Mouse (Mus musculus) limb, embryonic 13.5 days (tissue): ENCODE results near the gene Camta1. TPM values are rescaled to one million over a fixed set of nuclear protein-coding genes. Genes with fewer than 3 reads are reported as not detected.

ENCODE experiments used
- ATAC-seq: fragments of 200-750 bp; cut with Nextera tagmentation; 2 replicates; pipeline ENCODE4 v1.8.0; 2017; ENCODE audit warnings: low read depth, moderate number of reproducible peaks, moderate TSS enrichment; ENCODE audit not compliant: low FRiP score
- H3K27ac ChIP-seq: fragments of 300-500 bp; sonication (generic); 2 replicates; pipeline ENCODE4 v1.5.1; 2015; ENCODE audit warnings: inconsistent platforms, mild to moderate bottlenecking, moderate library complexity
- H3K27me3 ChIP-seq: fragments of 300-500 bp; sonication (generic); 2 replicates; pipeline ENCODE4 v1.6.1; 2015; ENCODE audit warnings: mild to moderate bottlenecking, inconsistent platforms
- H3K36me3 ChIP-seq: fragments of 300-500 bp; sonication (generic); 2 replicates; pipeline ENCODE4 v1.6.1; 2015; ENCODE audit warnings: inconsistent platforms, mild to moderate bottlenecking, moderate library complexity
- H3K4me1 ChIP-seq: fragments of 300-500 bp; sonication (generic); 2 replicates; pipeline ENCODE4 v1.6.1; 2015; ENCODE audit warnings: inconsistent platforms
- H3K4me2 ChIP-seq: fragments of 300-500 bp; sonication (generic); replicated peaks from 2 replicates; pipeline ENCODE4 v1.6.1; 2015; ENCODE audit warnings: inconsistent platforms, mild to moderate bottlenecking, moderate library complexity
- H3K4me3 ChIP-seq: fragments of 300-500 bp; sonication (generic); 2 replicates; pipeline ENCODE4 v1.5.1; 2015; ENCODE audit warnings: moderate library complexity, mild to moderate bottlenecking, inconsistent platforms
- H3K9ac ChIP-seq: fragments of 300-500 bp; sonication (generic); 2 replicates; pipeline ENCODE4 v1.6.1; 2015; ENCODE audit warnings: mild to moderate bottlenecking, inconsistent platforms
- H3K9me3 ChIP-seq: fragments of 300-500 bp; sonication (generic); 2 replicates; pipeline ENCODE4 v1.6.1; 2016; ENCODE audit warnings: inconsistent platforms
- WGBS: fragments of 180-500 bp; shearing (Covaris S2); methylation state at CpG from one replicate; pipeline ENCODE4 v1.1.7; 2015; 5-methylcytosine and 5-hydroxymethylcytosine counted together
- polyA plus RNA-seq: library from polyadenylated mRNA; unstranded; fragments of >200 nt; fragmentation: Nextera tagmentation; extraction: Ambion mirVana; gene quantifications from 2 replicates; pipeline ENCODE4 v1.2.1, GENCODE M21; 2015

The Camta1 gene
- polyA plus RNA-seq, 1 experiment from 2014 or later, result 93.5 TPM

- 85% methylated on average over 7 of the region's 7 CpGs for WGBS
- H3K27me3 ChIP-seq, result no peaks in the 10 kb centered on the region
Measured at GRCm38 (mm10) chr4:151859275-151859674, 2.4 kb downstream of the Camta1 start.

GRCm38 (mm10) chr4:151853949-151854348 lies 7.7 kb downstream of the Camta1 start:
- no peak for ATAC-seq
- H3K4me1 ChIP-seq, result peaks cover 18% of the 10 kb centered on the region
- no peak overlapping the region for H3K4me3 ChIP-seq
- no peaks in the 10 kb centered on the region for H3K27me3 ChIP-seq
- H3K9me3 ChIP-seq, result no peaks in the 10 kb centered on the region
- no peak overlapping the region for H3K27ac ChIP-seq
- 80% methylated on average over 3 of the region's 3 CpGs for WGBS
- H3K4me2 ChIP-seq, result no peak overlapping the region
- H3K9ac ChIP-seq, result no peak overlapping the region
- H3K36me3 ChIP-seq, result peaks cover 10% of the 10 kb centered on the region; the same call in 1 of the 2 replicates

More at GRCm38 (mm10) chr4:151859275-151859674, 2.4 kb downstream of the Camta1 start:
- peaks cover 10% of the 10 kb centered on the region; the same call in 1 of the 2 replicates for H3K36me3 ChIP-seq
- no peak for ATAC-seq
- H3K4me1 ChIP-seq, result peaks cover 22% of the 10 kb centered on the region
- H3K9ac ChIP-seq, result no peak overlapping the region
- no peak overlapping the region for H3K4me2 ChIP-seq
- no peaks in the 10 kb centered on the region for H3K9me3 ChIP-seq
- H3K4me3 ChIP-seq, result no peak overlapping the region
- H3K27ac ChIP-seq, result no peak overlapping the region

GRCm38 (mm10) chr4:151851179-151851578 lies 10.5 kb downstream of the Camta1 start:
- Histone ChIP-seq H3K36me3 (no peaks in the 10 kb centered on the region), H3K27me3 (no peaks in the 10 kb centered on the region), H3K27ac (no peak overlapping the region), H3K9ac (no peak overlapping the region), H3K4me3 (no peak overlapping the region), H3K9me3 (no peaks in the 10 kb centered on the region), H3K4me2 (no peak overlapping the region), H3K4me1 (peaks cover 34% of the 10 kb centered on the region)
- 50% methylated on average over 2 of the region's 2 CpGs for WGBS
- no peak for ATAC-seq

GRCm38 (mm10) chr4:151842591-151842990 lies 19.1 kb downstream of the Camta1 start:
- H3K4me1 ChIP-seq, result peaks cover 12% of the 10 kb centered on the region
- WGBS, result 82% methylated on average over 2 of the region's 2 CpGs
- H3K4me2 ChIP-seq, result no peak overlapping the region
- H3K9me3 ChIP-seq, result no peaks in the 10 kb centered on the region
- no peak overlapping the region for H3K4me3 ChIP-seq
- no peak overlapping the region for H3K27ac ChIP-seq
- H3K36me3 ChIP-seq, result no peaks in the 10 kb centered on the region
- no peaks in the 10 kb centered on the region for H3K27me3 ChIP-seq
- no peak overlapping the region for H3K9ac ChIP-seq
- ATAC-seq, result no peak

- H3K9ac ChIP-seq, result no peak overlapping the region
- H3K27me3 ChIP-seq, result no peaks in the 10 kb centered on the region
- H3K9me3 ChIP-seq, result no peaks in the 10 kb centered on the region
- no peak overlapping the region for H3K4me2 ChIP-seq
- no peak for ATAC-seq
- no peaks in the 10 kb centered on the region for H3K36me3 ChIP-seq
- peaks cover 4% of the 10 kb centered on the region; the same call in 1 of the 2 replicates for H3K4me1 ChIP-seq
- H3K27ac ChIP-seq, result no peak overlapping the region
- H3K4me3 ChIP-seq, result no peak overlapping the region
- WGBS, result 84% methylated on average over 2 of the region's 2 CpGs
Measured at GRCm38 (mm10) chr4:151838518-151838917, 23.2 kb downstream of the Camta1 start.

GRCm38 (mm10) chr4:151835860-151836259 lies 25.8 kb downstream of the Camta1 start:
- H3K9ac ChIP-seq, result no peak overlapping the region
- H3K4me3 ChIP-seq, result no peak overlapping the region
- no peak overlapping the region for H3K4me2 ChIP-seq
- H3K36me3 ChIP-seq, result no peaks in the 10 kb centered on the region
- WGBS, result 94% methylated on average over 3 of the region's 3 CpGs
- H3K27me3 ChIP-seq, result no peaks in the 10 kb centered on the region
- peaks cover 11% of the 10 kb centered on the region for H3K4me1 ChIP-seq
- no peak for ATAC-seq
- H3K9me3 ChIP-seq, result no peaks in the 10 kb centered on the region
- H3K27ac ChIP-seq, result no peak overlapping the region

GRCm38 (mm10) chr4:151834536-151834935 lies 27.1 kb downstream of the Camta1 start:
- no peaks in the 10 kb centered on the region for H3K9me3 ChIP-seq
- 89% methylated on average over 10 of the region's 10 CpGs for WGBS
- H3K27ac ChIP-seq, result no peak overlapping the region
- no peak overlapping the region for H3K9ac ChIP-seq
- H3K4me1 ChIP-seq, result peaks cover 9% of the 10 kb centered on the region
- ATAC-seq, result no peak
- no peak overlapping the region for H3K4me2 ChIP-seq
- no peaks in the 10 kb centered on the region for H3K27me3 ChIP-seq
- no peak overlapping the region for H3K4me3 ChIP-seq
- peaks cover 8% of the 10 kb centered on the region; the same call in 1 of the 2 replicates for H3K36me3 ChIP-seq

- Histone ChIP-seq H3K4me2 (no peak overlapping the region), H3K9me3 (no peaks in the 10 kb centered on the region), H3K36me3 (peaks cover 12% of the 10 kb centered on the region), H3K4me1 (peaks cover 7% of the 10 kb centered on the region), H3K27ac (no peak overlapping the region), H3K9ac (no peak overlapping the region), H3K4me3 (no peak overlapping the region), H3K27me3 (no peaks in the 10 kb centered on the region)
- ATAC-seq, result no peak
- 79% methylated on average over 7 of the region's 7 CpGs for WGBS
Measured at GRCm38 (mm10) chr4:151833940-151834449, 27.7 kb downstream of the Camta1 start.

GRCm38 (mm10) chr4:151827840-151828239 lies 33.8 kb downstream of the Camta1 start:
- Histone ChIP-seq H3K36me3 (peaks cover 26% of the 10 kb centered on the region), H3K9me3 (no peaks in the 10 kb centered on the region), H3K4me2 (no peak overlapping the region), H3K4me1 (peaks cover 13% of the 10 kb centered on the region), H3K9ac (no peak overlapping the region), H3K27me3 (no peaks in the 10 kb centered on the region), H3K27ac (no peak overlapping the region), H3K4me3 (no peak overlapping the region)
- 94% methylated on average over 3 of the region's 3 CpGs for WGBS
- no peak for ATAC-seq

- no peak overlapping the region for H3K27ac ChIP-seq
- H3K36me3 ChIP-seq, result peaks cover 26% of the 10 kb centered on the region
- H3K27me3 ChIP-seq, result no peaks in the 10 kb centered on the region
- peaks cover 13% of the 10 kb centered on the region for H3K4me1 ChIP-seq
- H3K4me2 ChIP-seq, result no peak overlapping the region
- H3K9ac ChIP-seq, result no peak overlapping the region
- ATAC-seq, result no peak
- H3K4me3 ChIP-seq, result no peak overlapping the region
- H3K9me3 ChIP-seq, result no peaks in the 10 kb centered on the region
Measured at GRCm38 (mm10) chr4:151827356-151827755, 34.3 kb downstream of the Camta1 start.

GRCm38 (mm10) chr4:151823963-151824362 lies 37.7 kb downstream of the Camta1 start:
- peaks cover 16% of the 10 kb centered on the region for H3K36me3 ChIP-seq
- no peak overlapping the region for H3K4me2 ChIP-seq
- WGBS, result 66% methylated on average over 3 of the region's 3 CpGs
- H3K9me3 ChIP-seq, result no peaks in the 10 kb centered on the region
- no peak for ATAC-seq
- no peaks in the 10 kb centered on the region for H3K27me3 ChIP-seq
- H3K4me3 ChIP-seq, result no peak overlapping the region
- no peak overlapping the region for H3K9ac ChIP-seq
- peaks cover 7% of the 10 kb centered on the region; the same call in 1 of the 2 replicates for H3K4me1 ChIP-seq
- no peak overlapping the region for H3K27ac ChIP-seq

- Histone ChIP-seq H3K36me3 (peaks cover 13% of the 10 kb centered on the region), H3K4me3 (no peak overlapping the region), H3K4me2 (no peak overlapping the region), H3K27ac (no peak overlapping the region), H3K9ac (no peak overlapping the region), H3K27me3 (no peaks in the 10 kb centered on the region), H3K4me1 (peaks cover 7% of the 10 kb centered on the region), H3K9me3 (no peaks in the 10 kb centered on the region)
- ATAC-seq, result no peak
- 76% methylated on average over 2 of the region's 2 CpGs for WGBS
Measured at GRCm38 (mm10) chr4:151822986-151823385, 38.7 kb downstream of the Camta1 start.
